Mouse (Mus musculus) G1E (cell line): ENCODE measurements around the gene Lamtor3.

Experiments
- CTCF ChIP-seq: IDR thresholded peaks from 2 replicates; pipeline ENCODE4 v1.5.1; 2012; ENCODE audit warnings: low read depth, low read length, inconsistent platforms, mixed read lengths
- GATA1 ChIP-seq: IDR thresholded peaks from 2 replicates; pipeline ENCODE4 v1.6.1; 2012; ENCODE audit warnings: borderline replicate concordance, low read length, inconsistent platforms, mixed read lengths

DNA sequence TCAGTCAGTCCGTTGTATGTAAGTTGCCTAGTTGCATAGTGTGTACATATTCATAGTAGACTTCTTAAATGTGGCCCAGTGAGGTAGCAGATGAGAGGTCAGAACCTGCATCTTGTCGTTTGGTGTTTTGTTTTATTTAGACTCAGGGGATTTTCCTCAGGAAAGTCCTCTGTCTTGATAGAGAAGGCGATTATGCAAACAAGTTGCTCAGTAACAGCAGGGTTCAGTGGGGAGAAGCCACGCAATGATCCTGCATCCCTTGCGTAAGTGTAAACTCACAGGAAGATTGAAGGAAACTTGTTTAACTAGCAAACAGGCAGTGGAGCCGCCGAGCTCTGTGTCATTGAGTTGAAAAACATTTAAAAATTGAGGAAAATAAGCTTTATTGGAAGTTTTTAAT lies 30.3 kb upstream of the Lamtor3 start:
- no peak for TF ChIP-seq CTCF
- TF ChIP-seq GATA1 = no peak
